Mouse (Mus musculus): ENCODE measurements around the gene Zfp712.

- TF ChIP-seq FLI1 (IDR thresholded peaks at IDR 0.05; ENCODE audit: low read length) (no peak), GATA1 (IDR thresholded peaks at IDR 0.05; ENCODE audit: borderline replicate concordance, low read length) (no peak)
Measured at GRCm38 (mm10) chr13:67081142-67081713, 20.3 kb upstream of the Zfp712 start.

All from megakaryocyte, embryonic 14.5 days (primary cell).